Mouse (Mus musculus): ENCODE data around the gene Eomes. TPM values are rescaled to one million over a fixed set of nuclear protein-coding genes. Genes with fewer than 3 reads are reported as not detected.

The Eomes gene
- polyA plus RNA-seq, 1 experiment from 2014 or later = 0.09 TPM

- H3K27me3 ChIP-seq (ENCODE audit: control insufficient read depth, insufficient read depth, low read length) = peaks cover 48% of the 10 kb centered on the region
- H3K27ac ChIP-seq (ENCODE audit: low read length) = no peak overlapping the region
- H3K4me2 ChIP-seq (ENCODE audit: low read depth, low read length) = no peak overlapping the region
- no peak overlapping the region for H3K4me3 ChIP-seq (ENCODE audit: low read length)
- no peaks in the 10 kb centered on the region for H3K9me3 ChIP-seq (replicated peaks; ENCODE audit: control insufficient read depth, low read length)
- no peaks in the 10 kb centered on the region for H3K4me1 ChIP-seq (ENCODE audit: control insufficient read depth, insufficient read depth, low read length)
- H3K9ac ChIP-seq (ENCODE audit: low read length) = no peak overlapping the region
- H3K36me3 ChIP-seq (ENCODE audit: control insufficient read depth, insufficient read depth) = no peaks in the 10 kb centered on the region
- no peak for ATAC-seq (replicated peaks; ENCODE audit: extremely low read depth, insufficient read depth, low FRiP score)
- WGBS = 11% methylated on average over 15 of the region's 16 CpGs
Measured at GRCm38 (mm10) chr9:118469272-118469671, 8.7 kb upstream of the Eomes start.

GRCm38 (mm10) chr9:118471296-118471695 is 6.7 kb upstream of the Eomes start:
- no peak overlapping the region for H3K9ac ChIP-seq (ENCODE audit: low read length)
- no peak overlapping the region for H3K4me2 ChIP-seq (ENCODE audit: low read depth, low read length)
- no peak overlapping the region for H3K27ac ChIP-seq (ENCODE audit: low read length)
- no peaks in the 10 kb centered on the region for H3K36me3 ChIP-seq (ENCODE audit: control insufficient read depth, insufficient read depth)
- H3K4me3 ChIP-seq (ENCODE audit: low read length) = no peak overlapping the region
- 29% methylated on average over 3 of the region's 3 CpGs for WGBS
- ATAC-seq (replicated peaks; ENCODE audit: extremely low read depth, insufficient read depth, low FRiP score) = no peak
- no peaks in the 10 kb centered on the region for H3K4me1 ChIP-seq (ENCODE audit: control insufficient read depth, insufficient read depth, low read length)
- no peaks in the 10 kb centered on the region for H3K9me3 ChIP-seq (replicated peaks; ENCODE audit: control insufficient read depth, low read length)
- H3K27me3 ChIP-seq (ENCODE audit: control insufficient read depth, insufficient read depth, low read length) = peaks cover 60% of the 10 kb centered on the region

- peaks cover 13% of the 10 kb centered on the region for H3K4me1 ChIP-seq (ENCODE audit: control insufficient read depth, insufficient read depth, low read length)
- no peaks in the 10 kb centered on the region for H3K36me3 ChIP-seq (ENCODE audit: control insufficient read depth, insufficient read depth)
- WGBS = 2% methylated on average over 22 of the region's 22 CpGs
- no peak overlapping the region for H3K9ac ChIP-seq (ENCODE audit: low read length)
- H3K27ac ChIP-seq (ENCODE audit: low read length) = no peak overlapping the region
- H3K4me2 ChIP-seq (ENCODE audit: low read depth, low read length) = peak overlapping the region; percentile 72
- peak overlapping the region; percentile 54 for H3K4me3 ChIP-seq (ENCODE audit: low read length)
- no peak for ATAC-seq (replicated peaks; ENCODE audit: extremely low read depth, insufficient read depth, low FRiP score)
- H3K9me3 ChIP-seq (replicated peaks; ENCODE audit: control insufficient read depth, low read length) = no peaks in the 10 kb centered on the region
- peaks cover 59% of the 10 kb centered on the region for H3K27me3 ChIP-seq (ENCODE audit: control insufficient read depth, insufficient read depth, low read length)
Measured at GRCm38 (mm10) chr9:118476211-118476765, 1.7 kb upstream of the Eomes start.

GRCm38 (mm10) chr9:118476766-118477271 is 1.2 kb upstream of the Eomes start:
- 1% methylated on average over 33 of the region's 33 CpGs for WGBS
- ATAC-seq (replicated peaks; ENCODE audit: extremely low read depth, insufficient read depth, low FRiP score) = no peak
- peak overlapping the region; percentile 72 for H3K4me2 ChIP-seq (ENCODE audit: low read depth, low read length)

GRCm38 (mm10) chr9:118477281-118477931 is 606 bp upstream of the Eomes start:
- H3K4me1 ChIP-seq (ENCODE audit: control insufficient read depth, insufficient read depth, low read length) = peaks cover 13% of the 10 kb centered on the region
- peak overlapping the region; percentile 72 for H3K4me2 ChIP-seq (ENCODE audit: low read depth, low read length)
- no peaks in the 10 kb centered on the region for H3K9me3 ChIP-seq (replicated peaks; ENCODE audit: control insufficient read depth, low read length)
- H3K4me3 ChIP-seq (ENCODE audit: low read length) = peak overlapping the region; percentile 54
- no peak for ATAC-seq (replicated peaks; ENCODE audit: extremely low read depth, insufficient read depth, low FRiP score)
- no peaks in the 10 kb centered on the region for H3K36me3 ChIP-seq (ENCODE audit: control insufficient read depth, insufficient read depth)
- no peak overlapping the region for H3K27ac ChIP-seq (ENCODE audit: low read length)
- H3K9ac ChIP-seq (ENCODE audit: low read length) = no peak overlapping the region
- peaks cover 64% of the 10 kb centered on the region for H3K27me3 ChIP-seq (ENCODE audit: control insufficient read depth, insufficient read depth, low read length)
- under 1% methylated on average over 31 of the region's 31 CpGs for WGBS

More at GRCm38 (mm10) chr9:118476766-118477271, 1.2 kb upstream of the Eomes start:
- Histone ChIP-seq H3K4me3 (ENCODE audit: low read length) (peak overlapping the region; percentile 54), H3K9ac (ENCODE audit: low read length) (no peak overlapping the region), H3K27ac (ENCODE audit: low read length) (no peak overlapping the region), H3K9me3 (replicated peaks; ENCODE audit: control insufficient read depth, low read length) (no peaks in the 10 kb centered on the region), H3K36me3 (ENCODE audit: control insufficient read depth, insufficient read depth) (no peaks in the 10 kb centered on the region), H3K27me3 (ENCODE audit: control insufficient read depth, insufficient read depth, low read length) (peaks cover 59% of the 10 kb centered on the region), H3K4me1 (ENCODE audit: control insufficient read depth, insufficient read depth, low read length) (peaks cover 13% of the 10 kb centered on the region)

- Histone ChIP-seq H3K36me3 (ENCODE audit: control insufficient read depth, insufficient read depth) (no peaks in the 10 kb centered on the region), H3K27me3 (ENCODE audit: control insufficient read depth, insufficient read depth, low read length) (peaks cover 69% of the 10 kb centered on the region), H3K4me2 (ENCODE audit: low read depth, low read length) (peak overlapping the region; percentile 72), H3K9ac (ENCODE audit: low read length) (peak overlapping the region; percentile 4; the same call in 1 of the 2 replicates), H3K9me3 (replicated peaks; ENCODE audit: control insufficient read depth, low read length) (no peaks in the 10 kb centered on the region), H3K4me1 (ENCODE audit: control insufficient read depth, insufficient read depth, low read length) (peaks cover 13% of the 10 kb centered on the region), H3K27ac (ENCODE audit: low read length) (no peak overlapping the region), H3K4me3 (ENCODE audit: low read length) (peak overlapping the region; percentile 54)
- 0 out of 2 replicates have a peak, but pooled peaks have one; percentile 18 for ATAC-seq (replicated peaks; ENCODE audit: extremely low read depth, insufficient read depth, low FRiP score)
- 0% methylated on average over 26 of the region's 29 CpGs for WGBS
Measured at GRCm38 (mm10) chr9:118478458-118478838, 436 bp downstream of the Eomes start.

- Histone ChIP-seq H3K9ac (ENCODE audit: low read length) (peak overlapping the region; percentile 4; the same call in 1 of the 2 replicates), H3K4me1 (ENCODE audit: control insufficient read depth, insufficient read depth, low read length) (peaks cover 13% of the 10 kb centered on the region), H3K4me3 (ENCODE audit: low read length) (peak overlapping the region; percentile 54), H3K36me3 (ENCODE audit: control insufficient read depth, insufficient read depth) (no peaks in the 10 kb centered on the region), H3K9me3 (replicated peaks; ENCODE audit: control insufficient read depth, low read length) (no peaks in the 10 kb centered on the region), H3K27ac (ENCODE audit: low read length) (no peak overlapping the region), H3K27me3 (ENCODE audit: control insufficient read depth, insufficient read depth, low read length) (peaks cover 71% of the 10 kb centered on the region), H3K4me2 (ENCODE audit: low read depth, low read length) (peak overlapping the region; percentile 72)
- peak; percentile 73 for ATAC-seq (replicated peaks; ENCODE audit: extremely low read depth, insufficient read depth, low FRiP score)
- WGBS = under 1% methylated on average over 87 of the region's 87 CpGs
Measured at GRCm38 (mm10) chr9:118478839-118479507, 961 bp downstream of the Eomes start.

GRCm38 (mm10) chr9:118479508-118480291 is 1.7 kb downstream of the Eomes start:
- H3K27me3 ChIP-seq (ENCODE audit: control insufficient read depth, insufficient read depth, low read length) = peaks cover 74% of the 10 kb centered on the region
- WGBS = 9% methylated on average over 23 of the region's 23 CpGs
- no peak for ATAC-seq (replicated peaks; ENCODE audit: extremely low read depth, insufficient read depth, low FRiP score)

More at GRCm38 (mm10) chr9:118479508-118480291, 1.7 kb downstream of the Eomes start:
- H3K27ac ChIP-seq (ENCODE audit: low read length) = no peak overlapping the region
- no peak overlapping the region; the same call in 1 of the 2 replicates for H3K4me2 ChIP-seq (ENCODE audit: low read depth, low read length)
- H3K9me3 ChIP-seq (replicated peaks; ENCODE audit: control insufficient read depth, low read length) = no peaks in the 10 kb centered on the region
- no peaks in the 10 kb centered on the region for H3K36me3 ChIP-seq (ENCODE audit: control insufficient read depth, insufficient read depth)
- H3K9ac ChIP-seq (ENCODE audit: low read length) = no peak overlapping the region
- H3K4me3 ChIP-seq (ENCODE audit: low read length) = peak overlapping the region; percentile 54
- H3K4me1 ChIP-seq (ENCODE audit: control insufficient read depth, insufficient read depth, low read length) = peaks cover 13% of the 10 kb centered on the region

All from heart, embryonic 16.5 days (tissue).